Mouse (Mus musculus) ES-Bruce4 (cell line): Measurements from ENCODE around the gene Gpc5. TPM values are rescaled to one million over a fixed set of nuclear protein-coding genes. Genes with fewer than 3 reads are reported as not detected.

ENCODE experiments used
- H3K27ac ChIP-seq: 2 replicates; pipeline ENCODE4 v1.5.1; 2012; ENCODE audit warnings: low read length, inconsistent platforms; ENCODE audit not compliant: insufficient read depth
- H3K27me3 ChIP-seq: 2 replicates; pipeline ENCODE4 v1.6.1; 2012; ENCODE audit warnings: mild to moderate bottlenecking, low read length, inconsistent platforms; ENCODE audit not compliant: control insufficient read depth, poor library complexity, insufficient read depth, severe bottlenecking
- H3K36me3 ChIP-seq: 2 replicates; pipeline ENCODE4 v1.6.1; 2012; ENCODE audit warnings: inconsistent platforms, mild to moderate bottlenecking, low read length, moderate library complexity; ENCODE audit not compliant: control insufficient read depth, poor library complexity, insufficient read depth, severe bottlenecking
- H3K4me1 ChIP-seq: one replicate; pipeline ENCODE4 v1.8.1; 2011; ENCODE audit warnings: low read length; ENCODE audit not compliant: control insufficient read depth, insufficient read depth
- H3K4me3 ChIP-seq: 2 replicates; pipeline ENCODE4 v1.5.1; 2011; ENCODE audit warnings: low read depth, mild to moderate bottlenecking, low read length
- H3K9ac ChIP-seq: 2 replicates; pipeline ENCODE4 v1.6.1; 2012; ENCODE audit warnings: low read depth, mild to moderate bottlenecking, inconsistent platforms; ENCODE audit not compliant: poor library complexity, severe bottlenecking
- H3K9me3 ChIP-seq: replicated peaks from 2 replicates; pipeline ENCODE4 v1.6.1; 2012; ENCODE audit warnings: mild to moderate bottlenecking, low read length, inconsistent platforms; ENCODE audit not compliant: control insufficient read depth, poor library complexity, insufficient read depth, severe bottlenecking
- CTCF ChIP-seq: IDR thresholded peaks from one replicate; pipeline ENCODE4 v1.8.1; 2011; ENCODE audit warnings: low read depth, low read length
- EP300 ChIP-seq: IDR thresholded peaks from 2 replicates; pipeline ENCODE4 v1.6.1; 2011; ENCODE audit warnings: low read depth, low read length; ENCODE audit not compliant: insufficient read depth
- POLR2A ChIP-seq: IDR thresholded peaks from one replicate; pipeline ENCODE4 v1.8.1; 2011; ENCODE audit warnings: low read length; ENCODE audit not compliant: insufficient read depth
- polyA plus RNA-seq: library from polyadenylated mRNA; stranded (reverse); fragments of >200 nt; gene quantifications from 2 replicates; pipeline ENCODE4 v1.2.4, GENCODE M21; 2011; ENCODE audit warnings: low read depth; ENCODE audit not compliant: missing spikeins, insufficient read depth, insufficient read length

Gpc5 gene
- polyA plus RNA-seq, 1 experiment: not detected

GRCm38 (mm10) chr14:116208581-116208980 is 1116.6 kb downstream of the Gpc5 start:
- TF ChIP-seq POLR2A (no peak), CTCF (no peak), EP300 (no peak)
- no peaks in the 10 kb centered on the region for H3K36me3 ChIP-seq
- no peaks in the 10 kb centered on the region for H3K27me3 ChIP-seq
- H3K4me1 ChIP-seq: no peaks in the 10 kb centered on the region
- H3K27ac ChIP-seq: no peak overlapping the region
- H3K4me3 ChIP-seq: no peak overlapping the region
- no peaks in the 10 kb centered on the region for H3K9me3 ChIP-seq
- no peak overlapping the region for H3K9ac ChIP-seq

GRCm38 (mm10) chr14:116209045-116209444 is 1117.0 kb downstream of the Gpc5 start:
- H3K9ac ChIP-seq: no peak overlapping the region
- no peak for TF ChIP-seq EP300
- H3K9me3 ChIP-seq: no peaks in the 10 kb centered on the region
- no peaks in the 10 kb centered on the region for H3K27me3 ChIP-seq
- no peak overlapping the region for H3K4me3 ChIP-seq
- H3K36me3 ChIP-seq: no peaks in the 10 kb centered on the region
- H3K27ac ChIP-seq: no peak overlapping the region
- no peaks in the 10 kb centered on the region for H3K4me1 ChIP-seq

GRCm38 (mm10) chr14:116210304-116210703 is 1118.3 kb downstream of the Gpc5 start:
- Histone ChIP-seq H3K27me3 (no peaks in the 10 kb centered on the region), H3K4me1 (no peaks in the 10 kb centered on the region), H3K9me3 (no peaks in the 10 kb centered on the region), H3K36me3 (no peaks in the 10 kb centered on the region), H3K27ac (no peak overlapping the region), H3K9ac (no peak overlapping the region), H3K4me3 (no peak overlapping the region)
- TF ChIP-seq CTCF (no peak), EP300 (no peak), POLR2A (no peak)

- H3K9me3 ChIP-seq: no peaks in the 10 kb centered on the region
- no peaks in the 10 kb centered on the region for H3K36me3 ChIP-seq
- H3K4me1 ChIP-seq: no peaks in the 10 kb centered on the region
- no peak overlapping the region for H3K27ac ChIP-seq
- H3K27me3 ChIP-seq: no peaks in the 10 kb centered on the region
- TF ChIP-seq EP300 (no peak), CTCF (no peak), POLR2A (no peak)
- H3K9ac ChIP-seq: no peak overlapping the region
- no peak overlapping the region for H3K4me3 ChIP-seq
Measured at GRCm38 (mm10) chr14:116212029-116212428, 1120.0 kb downstream of the Gpc5 start.

GRCm38 (mm10) chr14:116258126-116258525 is 1166.1 kb downstream of the Gpc5 start:
- Histone ChIP-seq H3K27ac (no peak overlapping the region), H3K4me3 (no peak overlapping the region), H3K4me1 (no peaks in the 10 kb centered on the region), H3K9ac (no peak overlapping the region), H3K27me3 (no peaks in the 10 kb centered on the region), H3K9me3 (no peaks in the 10 kb centered on the region), H3K36me3 (no peaks in the 10 kb centered on the region)
- TF ChIP-seq CTCF (no peak), EP300 (no peak), POLR2A (no peak)

- TF ChIP-seq POLR2A: no peak
- no peak for TF ChIP-seq CTCF
- Histone ChIP-seq H3K4me1 (no peaks in the 10 kb centered on the region), H3K4me3 (no peak overlapping the region), H3K27me3 (no peaks in the 10 kb centered on the region), H3K9me3 (no peaks in the 10 kb centered on the region), H3K27ac (no peak overlapping the region), H3K9ac (no peak overlapping the region), H3K36me3 (no peaks in the 10 kb centered on the region)
Measured at GRCm38 (mm10) chr14:116308541-116308940, 1216.5 kb downstream of the Gpc5 start.

GRCm38 (mm10) chr14:116317491-116317890 is 1225.5 kb downstream of the Gpc5 start:
- H3K4me1 ChIP-seq: no peaks in the 10 kb centered on the region
- H3K9me3 ChIP-seq: no peaks in the 10 kb centered on the region
- no peak overlapping the region for H3K9ac ChIP-seq
- H3K4me3 ChIP-seq: no peak overlapping the region
- H3K27me3 ChIP-seq: no peaks in the 10 kb centered on the region
- no peak for TF ChIP-seq CTCF
- TF ChIP-seq EP300: no peak
- no peak for TF ChIP-seq POLR2A
- no peak overlapping the region for H3K27ac ChIP-seq
- no peaks in the 10 kb centered on the region for H3K36me3 ChIP-seq
